Mouse (Mus musculus) T-helper 1 cell (primary cell): ENCODE results near the gene Mrnip.

Experiments used
- in situ Hi-C: fragments of 300-600 bp; cut with MboI, MseI; formaldehyde crosslinking; loops from one replicate; pipeline ENCODE4 v1.15.1; 2025; ENCODE audit warnings: high pct_unique_total_duplicates

Mrnip gene

GRCm38 (mm10) chr11:50158346-50158745 is 15.9 kb upstream of the Mrnip start:
- in situ Hi-C loops = no loop called here

- in situ Hi-C loops = no loop called here
These were observed 14.9 kb upstream of the Mrnip start for GRCm38 (mm10) chr11:50159347-50159746.

- in situ Hi-C loops = loop anchor here (5.0 kb wide), 1 partner anchor 66 kb away; no protein-coding TSS in a partner anchor
These were observed 12.5 kb upstream of the Mrnip start for GRCm38 (mm10) chr11:50161578-50162304.

GRCm38 (mm10) chr11:50162338-50163050 is 11.8 kb upstream of the Mrnip start:
- in situ Hi-C loops = loop anchor here (5.0 kb wide), 1 partner anchor 65 kb away; no protein-coding TSS in a partner anchor

GRCm38 (mm10) chr11:50168352-50168751 is 5.9 kb upstream of the Mrnip start:
- in situ Hi-C loops = no loop called here

GRCm38 (mm10) chr11:50174730-50175187 is 515 bp downstream of the Mrnip start:
- in situ Hi-C loops = loop anchor here (10.0 kb wide), 1 partner anchor 710 kb away; the partner anchor contains the start of gene Zfp454

GRCm38 (mm10) chr11:50176351-50176750 is 2.1 kb downstream of the Mrnip start:
- in situ Hi-C loops = loop anchor here (10.0 kb wide), 1 partner anchor 708 kb away; the partner anchor contains the start of gene Zfp454

- in situ Hi-C loops = loop anchor here (10.0 kb wide), 1 partner anchor 708 kb away; the partner anchor contains the start of gene Zfp454
These were observed 2.9 kb downstream of the Mrnip start for GRCm38 (mm10) chr11:50177111-50177510.

GRCm38 (mm10) chr11:50178532-50179488 is 4.6 kb downstream of the Mrnip start:
- in situ Hi-C loops = loop anchor here (10.0 kb wide), 1 partner anchor 706 kb away; the partner anchor contains the start of gene Zfp454

- in situ Hi-C loops = no loop called here
These were observed 6.4 kb downstream of the Mrnip start for GRCm38 (mm10) chr11:50180478-50181231.

- in situ Hi-C loops = no loop called here
These were observed 8.5 kb downstream of the Mrnip start for GRCm38 (mm10) chr11:50182702-50183101.

- in situ Hi-C loops = no loop called here
These were observed 10.5 kb downstream of the Mrnip start for GRCm38 (mm10) chr11:50184788-50185187.

- in situ Hi-C loops = no loop called here
These were observed 14.4 kb downstream of the Mrnip start for GRCm38 (mm10) chr11:50188682-50189081.

- in situ Hi-C loops = loop anchor here (10.0 kb wide), 1 partner anchor 996 kb away; no protein-coding TSS in a partner anchor
These were observed 16.1 kb downstream of the Mrnip start for GRCm38 (mm10) chr11:50190362-50190761.

- in situ Hi-C loops = loop anchor here (10.0 kb wide), 1 partner anchor 997 kb away; no protein-coding TSS in a partner anchor
These were observed 18.0 kb downstream of the Mrnip start for GRCm38 (mm10) chr11:50192278-50192677.

- in situ Hi-C loops = loop anchor here (10.0 kb wide), 1 partner anchor 999 kb away; no protein-coding TSS in a partner anchor
These were observed 19.8 kb downstream of the Mrnip start for GRCm38 (mm10) chr11:50194070-50194469.

GRCm38 (mm10) chr11:50194793-50195192 is 20.5 kb downstream of the Mrnip start:
- in situ Hi-C loops = loop anchor here (10.0 kb wide), 1 partner anchor 1000 kb away; no protein-coding TSS in a partner anchor

GRCm38 (mm10) chr11:50197500-50197899 is 23.3 kb downstream of the Mrnip start:
- in situ Hi-C loops = loop anchor here (10.0 kb wide), 1 partner anchor 1003 kb away; no protein-coding TSS in a partner anchor

GRCm38 (mm10) chr11:50198219-50198846 is 24.1 kb downstream of the Mrnip start:
- in situ Hi-C loops = loop anchor here (10.0 kb wide), 1 partner anchor 1004 kb away; no protein-coding TSS in a partner anchor
